Mouse (Mus musculus): ENCODE data around the gene Otud7a. TPM values are rescaled to one million over a fixed set of nuclear protein-coding genes. Genes with fewer than 3 reads are reported as not detected.
A peak's percentile ranks its signal among the peaks of the same experiment; 100 is the strongest.

Otud7a gene
- polyA plus RNA-seq, 1 experiment from 2014 or later = 0.29 TPM

DNA sequence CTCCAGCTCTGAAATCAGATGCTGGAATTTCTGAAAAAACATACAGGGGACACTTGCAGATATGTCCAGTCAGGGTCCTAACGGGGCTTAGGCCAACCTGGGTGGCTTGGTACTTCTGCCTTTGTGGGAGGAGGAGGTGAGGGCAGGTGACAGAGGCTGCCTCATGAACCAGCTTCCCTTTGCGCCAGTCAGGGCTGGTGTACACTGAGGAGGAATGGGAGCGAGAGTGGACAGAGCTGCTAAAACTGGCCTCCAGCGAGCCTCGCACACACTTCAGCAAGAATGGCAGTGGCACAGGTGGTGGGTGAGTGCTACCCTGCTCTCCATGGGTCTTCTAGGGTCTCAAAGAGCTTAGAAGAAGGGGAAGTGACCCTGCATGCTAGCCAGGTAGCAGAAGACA is 285.1 kb downstream of the Otud7a start:
- H3K9ac ChIP-seq = no peak overlapping the region
- no peak for ATAC-seq (ENCODE audit: low FRiP score, low read depth)
- no peak overlapping the region for H3K27ac ChIP-seq
- no peaks in the 10 kb centered on the region for H3K4me1 ChIP-seq
- H3K27me3 ChIP-seq = no peaks in the 10 kb centered on the region
- WGBS = 87% methylated on average over 5 of the region's 5 CpGs
- no peaks in the 10 kb centered on the region for H3K9me3 ChIP-seq
- H3K4me3 ChIP-seq = no peak overlapping the region
- H3K4me2 ChIP-seq (replicated peaks) = no peak overlapping the region
- no peaks in the 10 kb centered on the region for H3K36me3 ChIP-seq

GRCm38 (mm10) chr7:63730012-63730411 is 285.5 kb downstream of the Otud7a start:
- Histone ChIP-seq H3K4me2 (replicated peaks) (no peak overlapping the region), H3K27ac (no peak overlapping the region), H3K4me3 (no peak overlapping the region), H3K9me3 (no peaks in the 10 kb centered on the region), H3K36me3 (no peaks in the 10 kb centered on the region), H3K27me3 (no peaks in the 10 kb centered on the region), H3K4me1 (no peaks in the 10 kb centered on the region), H3K9ac (no peak overlapping the region)
- ATAC-seq (ENCODE audit: low FRiP score, low read depth) = no peak

DNA sequence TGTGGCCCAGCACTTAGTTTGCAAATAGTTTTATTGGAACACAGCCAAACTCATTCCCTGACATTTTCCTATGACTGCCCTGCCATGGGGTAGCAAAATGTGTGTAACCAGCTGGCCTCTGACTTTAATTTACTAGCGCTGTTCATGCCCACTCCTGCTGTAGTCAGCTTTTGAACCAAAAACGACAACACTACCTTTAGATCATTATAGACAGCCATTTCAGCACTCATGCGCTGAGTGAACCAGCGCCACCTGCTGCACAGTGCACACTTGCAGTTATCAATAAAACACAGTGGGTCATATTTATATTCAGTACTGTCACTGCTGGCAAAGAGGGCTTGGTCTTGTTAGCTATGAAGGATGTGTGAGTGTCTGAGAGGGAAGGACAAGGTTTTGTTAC is 293.2 kb downstream of the Otud7a start:
- no peak overlapping the region for H3K9ac ChIP-seq
- no peaks in the 10 kb centered on the region for H3K9me3 ChIP-seq
- H3K4me1 ChIP-seq = peaks cover 9% of the 10 kb centered on the region; the same call in 1 of the 2 replicates
- WGBS = 53% methylated on average over 4 of the region's 4 CpGs
- no peak overlapping the region for H3K27ac ChIP-seq
- no peaks in the 10 kb centered on the region for H3K27me3 ChIP-seq
- H3K4me3 ChIP-seq = no peak overlapping the region
- no peaks in the 10 kb centered on the region for H3K36me3 ChIP-seq
- H3K4me2 ChIP-seq (replicated peaks) = no peak overlapping the region
- ATAC-seq (ENCODE audit: low FRiP score, low read depth) = no peak

GRCm38 (mm10) chr7:63738142-63738541 is 293.6 kb downstream of the Otud7a start:
- H3K4me2 ChIP-seq (replicated peaks) = no peak overlapping the region
- no peaks in the 10 kb centered on the region for H3K36me3 ChIP-seq
- no peak overlapping the region for H3K9ac ChIP-seq
- no peak overlapping the region for H3K27ac ChIP-seq
- WGBS = 78% methylated on average over 1 of the region's 1 CpGs
- peaks cover 9% of the 10 kb centered on the region; the same call in 1 of the 2 replicates for H3K4me1 ChIP-seq
- ATAC-seq (ENCODE audit: low FRiP score, low read depth) = no peak
- no peaks in the 10 kb centered on the region for H3K9me3 ChIP-seq
- no peaks in the 10 kb centered on the region for H3K27me3 ChIP-seq
- no peak overlapping the region for H3K4me3 ChIP-seq

- no peaks in the 10 kb centered on the region for H3K9me3 ChIP-seq
- H3K27ac ChIP-seq = no peak overlapping the region
- H3K4me2 ChIP-seq (replicated peaks) = no peak overlapping the region
- H3K4me3 ChIP-seq = no peak overlapping the region
- H3K27me3 ChIP-seq = 0 out of 2 replicates have a peak, but pooled peaks cover 2% of the 10 kb centered on the region
- H3K9ac ChIP-seq = no peak overlapping the region
- 97% methylated on average over 1 of the region's 1 CpGs for WGBS
- no peaks in the 10 kb centered on the region for H3K36me3 ChIP-seq
- ATAC-seq (ENCODE audit: low FRiP score, low read depth) = no peak
- no peaks in the 10 kb centered on the region for H3K4me1 ChIP-seq
Measured at GRCm38 (mm10) chr7:63743116-63743515, 298.6 kb downstream of the Otud7a start.

- ATAC-seq (ENCODE audit: low FRiP score, low read depth) = no peak
- Histone ChIP-seq H3K4me3 (no peak overlapping the region), H3K9ac (no peak overlapping the region), H3K27me3 (peaks cover 47% of the 10 kb centered on the region), H3K4me1 (peaks cover 15% of the 10 kb centered on the region), H3K36me3 (no peaks in the 10 kb centered on the region), H3K4me2 (replicated peaks) (no peak overlapping the region), H3K9me3 (no peaks in the 10 kb centered on the region), H3K27ac (no peak overlapping the region)
- 45% methylated on average over 4 of the region's 4 CpGs for WGBS
Measured at GRCm38 (mm10) chr7:63752081-63752480, 307.5 kb downstream of the Otud7a start.

DNA sequence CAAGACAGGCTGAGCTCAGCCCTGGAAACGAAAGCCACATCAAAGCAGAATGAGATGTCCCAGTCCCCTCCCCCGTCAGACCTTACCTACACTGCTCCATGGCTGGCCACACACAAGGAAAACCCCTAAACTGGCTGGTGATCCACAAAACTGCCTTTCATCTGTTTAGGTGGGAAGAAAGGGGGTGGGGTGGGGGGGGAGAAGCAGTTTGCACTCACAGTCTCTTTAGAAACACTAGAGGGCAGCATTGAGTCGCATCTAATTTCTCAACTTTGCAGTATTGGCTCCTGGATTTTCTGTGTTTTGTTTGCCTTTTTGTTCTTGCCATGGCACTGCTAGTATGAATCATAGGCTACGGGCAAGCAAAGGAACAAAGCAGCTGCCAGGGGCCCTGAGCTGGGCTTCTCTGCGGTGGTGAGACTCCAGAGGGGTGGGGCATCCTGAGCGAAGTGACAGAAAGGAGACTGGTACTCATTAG is 308.8 kb downstream of the Otud7a start:
- H3K36me3 ChIP-seq = no peaks in the 10 kb centered on the region
- H3K27ac ChIP-seq = no peak overlapping the region
- no peaks in the 10 kb centered on the region for H3K9me3 ChIP-seq
- ATAC-seq (ENCODE audit: low FRiP score, low read depth) = 0 out of 2 replicates have a peak, but pooled peaks have one; percentile 9
- H3K4me2 ChIP-seq (replicated peaks) = no peak overlapping the region
- peaks cover 56% of the 10 kb centered on the region for H3K27me3 ChIP-seq
- H3K4me1 ChIP-seq = peaks cover 27% of the 10 kb centered on the region
- 13% methylated on average over 6 of the region's 6 CpGs for WGBS
- H3K4me3 ChIP-seq = no peak overlapping the region
- H3K9ac ChIP-seq = no peak overlapping the region

- peak overlapping the region; percentile 69 for H3K4me2 ChIP-seq (replicated peaks)
- whole genome bisulfite sequencing = 2% methylated on average over 43 of the region's 43 CpGs
- H3K9ac ChIP-seq = peak overlapping the region; percentile 55
- ATAC-seq (ENCODE audit: low FRiP score, low read depth) = peak; percentile 14; the same call in 1 of the 2 replicates
- H3K27me3 ChIP-seq = peaks cover 72% of the 10 kb centered on the region
- H3K9me3 ChIP-seq = no peaks in the 10 kb centered on the region
- H3K27ac ChIP-seq = no peak overlapping the region
- peak overlapping the region; percentile 40 for H3K4me3 ChIP-seq
- H3K4me1 ChIP-seq = peaks cover 30% of the 10 kb centered on the region
- no peaks in the 10 kb centered on the region for H3K36me3 ChIP-seq
Measured at GRCm38 (mm10) chr7:63754573-63755475, 310.3 kb downstream of the Otud7a start.

GRCm38 (mm10) chr7:63755476-63755948 is 311.0 kb downstream of the Otud7a start:
- peaks cover 76% of the 10 kb centered on the region for H3K27me3 ChIP-seq
- H3K9me3 ChIP-seq = no peaks in the 10 kb centered on the region
- H3K27ac ChIP-seq = no peak overlapping the region
- peak overlapping the region; percentile 55; the same call in 1 of the 2 replicates for H3K9ac ChIP-seq
- H3K4me3 ChIP-seq = peak overlapping the region; percentile 40
- ATAC-seq (ENCODE audit: low FRiP score, low read depth) = no peak
- WGBS = under 1% methylated on average over 13 of the region's 13 CpGs
- H3K4me2 ChIP-seq (replicated peaks) = peak overlapping the region; percentile 69
- peaks cover 30% of the 10 kb centered on the region for H3K4me1 ChIP-seq
- H3K36me3 ChIP-seq = no peaks in the 10 kb centered on the region

DNA sequence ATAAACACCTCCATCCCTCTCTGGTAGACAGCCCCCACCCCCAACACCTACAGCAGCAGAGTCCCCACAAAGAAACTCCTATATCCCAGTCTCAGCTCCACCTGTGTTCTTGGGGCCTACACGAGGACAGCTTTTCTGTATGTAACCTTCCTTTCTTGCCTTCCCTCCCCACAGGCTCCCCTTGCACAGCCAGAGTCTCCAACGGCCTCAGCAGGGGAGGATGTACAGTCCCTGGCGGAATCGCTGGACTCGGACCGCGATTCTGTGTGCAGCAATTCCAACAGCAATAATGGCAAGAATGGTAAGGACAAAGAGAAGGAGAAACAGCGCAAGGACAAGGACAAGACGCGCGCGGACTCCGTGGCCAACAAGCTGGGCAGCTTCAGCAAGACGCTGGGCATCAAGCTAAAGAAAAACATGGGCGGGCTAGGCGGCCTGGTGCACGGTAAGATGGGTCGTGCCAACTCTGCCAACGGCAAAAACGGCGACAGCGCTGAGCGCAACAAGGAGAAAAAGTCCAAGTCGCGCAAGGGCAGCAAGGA is 312.7 kb downstream of the Otud7a start:
- peaks cover 92% of the 10 kb centered on the region for H3K27me3 ChIP-seq
- H3K27ac ChIP-seq = no peak overlapping the region
- H3K9ac ChIP-seq = no peak overlapping the region
- H3K4me1 ChIP-seq = peaks cover 30% of the 10 kb centered on the region
- peak overlapping the region; percentile 78 for H3K4me2 ChIP-seq (replicated peaks)
- no peaks in the 10 kb centered on the region for H3K9me3 ChIP-seq
- no peak for ATAC-seq (ENCODE audit: low FRiP score, low read depth)
- H3K4me3 ChIP-seq = peak overlapping the region; percentile 49
- WGBS = 8% methylated on average over 25 of the region's 25 CpGs
- H3K36me3 ChIP-seq = no peaks in the 10 kb centered on the region

GRCm38 (mm10) chr7:63757678-63758239 is 313.2 kb downstream of the Otud7a start:
- Histone ChIP-seq H3K9me3 (no peaks in the 10 kb centered on the region), H3K27me3 (peaks cover 95% of the 10 kb centered on the region), H3K4me3 (peak overlapping the region; percentile 49), H3K4me2 (replicated peaks) (peak overlapping the region; percentile 78), H3K4me1 (peaks cover 30% of the 10 kb centered on the region), H3K9ac (peak overlapping the region; percentile 45), H3K36me3 (no peaks in the 10 kb centered on the region), H3K27ac (no peak overlapping the region)
- under 1% methylated on average over 61 of the region's 85 CpGs for WGBS
- no peak for ATAC-seq (ENCODE audit: low FRiP score, low read depth)
